Mouse (Mus musculus) brain, embryonic 14.5 days (tissue): ENCODE measurements around the gene Rtl8b.
"Not testable (repeated sequence)": the region's sequence is repeated elsewhere in the genome, so short reads cannot be mapped to it uniquely, and the experiment has no call there.

Experiments used
- CTCF ChIP-seq: fragments of 200-500 bp; IDR thresholded peaks from 2 replicates; pipeline ENCODE4 v1.5.1; 2012; ENCODE audit warnings: inconsistent platforms, mild to moderate bottlenecking, moderate library complexity, borderline replicate concordance; ENCODE audit not compliant: insufficient read depth, insufficient read length; ENCODE audit errors: extremely low read depth
- POLR2A ChIP-seq: fragments of 200-500 bp; IDR thresholded peaks from 2 replicates; pipeline ENCODE4 v1.6.1; 2012; ENCODE audit warnings: mild to moderate bottlenecking, inconsistent platforms, borderline replicate concordance; ENCODE audit not compliant: poor library complexity, insufficient read depth, insufficient read length, severe bottlenecking; ENCODE audit errors: extremely low read depth

- not testable (repeated sequence) for TF ChIP-seq POLR2A, CTCF
Observed at GRCm38 (mm10) chrX:53652917-53653316, 17.3 kb downstream of the Rtl8b start.
